Mouse (Mus musculus): Measurements from ENCODE around the gene Prepl. TPM values are rescaled to one million over a fixed set of nuclear protein-coding genes. Genes with fewer than 3 reads are reported as not detected.

The Prepl gene
- polyA plus RNA-seq, 1 experiment from 2014 or later, result 23.5 TPM

DNA sequence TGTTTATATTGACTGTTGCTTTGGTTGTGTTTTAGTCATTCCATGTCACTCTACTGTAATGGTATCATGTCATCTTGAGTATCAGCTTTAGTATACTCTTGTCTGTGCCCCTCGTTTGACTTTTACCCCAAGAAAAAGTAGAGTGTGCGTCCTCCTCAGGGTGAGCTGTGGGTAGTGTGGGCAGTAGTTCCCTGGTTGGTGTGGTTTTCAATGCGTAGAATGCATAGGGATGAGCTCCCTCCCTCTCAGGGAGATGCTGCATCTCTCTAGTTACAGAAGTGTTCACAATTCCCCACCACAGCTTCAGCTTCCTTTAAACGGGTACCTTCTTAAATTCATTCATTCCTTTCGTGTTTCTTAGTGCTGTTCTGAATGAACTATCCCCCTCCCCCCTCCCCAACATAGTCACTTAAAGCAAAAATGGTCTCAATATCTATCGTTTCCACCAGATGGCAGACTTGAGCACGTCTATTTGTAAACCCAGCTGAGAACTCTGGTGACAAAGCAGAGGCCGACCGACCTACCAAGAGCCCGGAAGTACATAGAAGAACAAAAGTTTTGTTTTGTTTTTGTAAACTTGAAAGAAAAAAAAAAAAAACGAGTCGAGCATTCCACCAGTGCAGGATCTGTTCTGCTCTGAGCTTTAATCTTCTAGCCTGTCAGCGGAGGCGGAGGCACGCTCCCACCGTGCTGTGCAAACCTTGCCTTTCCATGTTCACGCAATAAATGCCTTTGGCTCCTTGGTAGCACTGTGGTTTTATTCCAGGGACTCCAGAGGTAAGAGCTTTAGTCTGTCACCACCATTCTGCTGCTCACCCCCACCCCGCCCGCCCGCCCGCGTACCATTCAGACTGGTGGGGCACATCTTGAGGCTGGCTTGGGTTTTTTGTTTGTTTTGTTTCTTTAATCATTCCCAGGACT lies 66.5 kb downstream of the Prepl start:
- WGBS, result 60% methylated on average over 22 of the region's 22 CpGs
- Histone ChIP-seq H3K4me2 (no peak overlapping the region), H3K9me3 (replicated peaks) (no peaks in the 10 kb centered on the region), H3K36me3 (no peaks in the 10 kb centered on the region), H3K4me1 (replicated peaks) (0 out of 2 replicates have a peak, but pooled peaks cover 2% of the 10 kb centered on the region), H3K27me3 (no peaks in the 10 kb centered on the region), H3K4me3 (no peak overlapping the region), H3K27ac (no peak overlapping the region), H3K9ac (no peak overlapping the region)
- no peak for ATAC-seq (replicated peaks; ENCODE audit: insufficient number of reproducible peaks, insufficient read depth, low FRiP score, low read depth)

GRCm38 (mm10) chr17:85020343-85020742 lies 69.7 kb downstream of the Prepl start:
- no peaks in the 10 kb centered on the region for H3K36me3 ChIP-seq
- no peak overlapping the region for H3K4me2 ChIP-seq
- H3K9ac ChIP-seq, result no peak overlapping the region
- H3K27me3 ChIP-seq, result no peaks in the 10 kb centered on the region
- WGBS, result 84% methylated on average over 3 of the region's 3 CpGs
- no peak overlapping the region for H3K27ac ChIP-seq
- H3K4me3 ChIP-seq, result no peak overlapping the region
- no peak for ATAC-seq (replicated peaks; ENCODE audit: insufficient number of reproducible peaks, insufficient read depth, low FRiP score, low read depth)
- no peaks in the 10 kb centered on the region for H3K9me3 ChIP-seq (replicated peaks)
- H3K4me1 ChIP-seq (replicated peaks), result 0 out of 2 replicates have a peak, but pooled peaks cover 2% of the 10 kb centered on the region

DNA sequence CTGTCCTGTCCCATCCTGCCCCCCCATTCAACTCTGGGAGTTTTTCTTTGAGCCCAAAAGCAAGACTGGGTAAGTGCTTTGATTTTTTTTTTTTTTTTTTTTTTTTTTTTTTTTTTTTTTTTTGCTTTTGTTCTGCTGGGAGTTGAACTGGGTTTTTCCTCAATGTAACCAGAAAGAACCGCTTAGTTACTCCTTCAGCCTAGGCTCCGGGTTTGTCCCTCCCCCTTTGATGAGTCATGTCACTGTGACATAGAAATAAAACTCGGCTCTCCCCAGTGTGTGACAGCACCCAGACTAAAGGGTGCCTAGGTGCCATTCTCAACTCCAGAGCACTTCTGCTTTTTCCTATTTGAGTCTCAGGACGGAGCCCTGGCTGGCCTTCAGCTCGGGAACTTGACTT lies 71.2 kb downstream of the Prepl start:
- WGBS, result 67% methylated on average over 5 of the region's 5 CpGs
- Histone ChIP-seq H3K27me3 (no peaks in the 10 kb centered on the region), H3K9ac (no peak overlapping the region), H3K4me2 (no peak overlapping the region), H3K27ac (no peak overlapping the region), H3K4me3 (no peak overlapping the region), H3K4me1 (replicated peaks) (0 out of 2 replicates have a peak, but pooled peaks cover 2% of the 10 kb centered on the region), H3K9me3 (replicated peaks) (no peaks in the 10 kb centered on the region), H3K36me3 (no peaks in the 10 kb centered on the region)
- no peak for ATAC-seq (replicated peaks; ENCODE audit: insufficient number of reproducible peaks, insufficient read depth, low FRiP score, low read depth)

DNA sequence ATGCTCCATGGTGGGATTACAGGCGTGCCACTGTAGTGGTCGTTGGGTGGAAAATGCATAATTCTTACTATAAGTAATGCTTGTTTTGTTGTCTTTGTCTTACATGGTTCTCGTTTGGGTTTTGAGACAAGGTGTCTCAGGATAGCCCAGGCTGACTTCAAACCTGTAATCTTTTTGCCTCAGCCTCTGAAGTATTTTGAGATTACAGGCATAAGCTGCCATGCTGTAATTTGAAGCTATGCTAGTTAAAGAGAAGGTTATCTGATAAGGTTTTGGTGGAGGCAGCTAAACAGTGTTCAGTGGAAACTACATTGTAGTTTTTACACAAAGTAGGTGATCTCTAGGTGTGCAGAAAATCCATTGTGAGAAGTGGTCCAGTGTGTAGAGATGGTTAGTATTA lies 71.7 kb downstream of the Prepl start:
- no peak for ATAC-seq (replicated peaks; ENCODE audit: insufficient number of reproducible peaks, insufficient read depth, low FRiP score, low read depth)
- H3K27me3 ChIP-seq, result no peaks in the 10 kb centered on the region
- H3K36me3 ChIP-seq, result no peaks in the 10 kb centered on the region
- H3K4me3 ChIP-seq, result no peak overlapping the region
- H3K9ac ChIP-seq, result no peak overlapping the region
- H3K4me1 ChIP-seq (replicated peaks), result 0 out of 2 replicates have a peak, but pooled peaks cover 2% of the 10 kb centered on the region
- no peaks in the 10 kb centered on the region for H3K9me3 ChIP-seq (replicated peaks)
- H3K27ac ChIP-seq, result no peak overlapping the region
- no peak overlapping the region for H3K4me2 ChIP-seq
- WGBS, result 76% methylated on average over 3 of the region's 3 CpGs

DNA sequence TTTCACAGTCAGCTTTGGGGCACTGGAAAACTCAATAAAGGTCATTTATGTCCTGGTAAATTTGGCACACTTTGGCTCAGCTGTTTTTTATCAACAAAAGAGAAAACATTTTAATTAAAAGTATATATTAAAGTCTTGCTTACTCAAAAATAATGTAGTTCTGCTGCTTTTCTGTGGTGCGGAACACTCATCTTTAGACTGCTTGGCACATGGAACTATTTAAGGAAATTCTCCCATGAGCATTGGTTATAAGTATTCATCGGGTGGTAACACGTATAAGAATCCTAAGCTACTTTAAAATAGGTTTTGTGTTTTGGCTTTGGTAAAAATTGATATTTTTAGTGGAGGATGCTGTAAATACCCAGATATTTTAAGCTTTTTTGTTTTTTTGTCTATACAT lies 75.4 kb downstream of the Prepl start:
- Histone ChIP-seq H3K27me3 (no peaks in the 10 kb centered on the region), H3K27ac (no peak overlapping the region), H3K9me3 (replicated peaks) (no peaks in the 10 kb centered on the region), H3K4me1 (replicated peaks) (no peaks in the 10 kb centered on the region), H3K4me3 (no peak overlapping the region), H3K36me3 (peaks cover 17% of the 10 kb centered on the region), H3K4me2 (no peak overlapping the region), H3K9ac (no peak overlapping the region)
- no peak for ATAC-seq (replicated peaks; ENCODE audit: insufficient number of reproducible peaks, insufficient read depth, low FRiP score, low read depth)
- WGBS, result 93% methylated on average over 3 of the region's 3 CpGs

DNA sequence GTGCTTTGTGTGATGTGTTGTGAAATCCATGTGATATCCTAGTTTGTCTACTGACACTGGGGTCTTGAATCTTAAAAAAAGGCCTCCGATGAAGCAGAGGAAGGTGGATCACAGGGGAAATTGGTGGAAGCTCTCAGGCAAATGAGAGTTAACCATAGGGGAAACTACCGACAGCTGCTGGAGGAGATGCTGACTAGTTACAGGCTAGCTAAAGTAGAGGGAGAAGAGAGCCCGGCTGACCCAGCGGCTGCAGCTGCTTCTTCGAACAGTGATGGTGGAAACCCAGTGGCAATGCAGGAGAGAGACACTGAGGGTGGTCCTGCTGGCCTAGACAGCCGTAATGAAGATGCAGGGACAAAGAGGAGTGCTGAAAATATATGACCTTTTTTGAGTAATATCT lies 76.6 kb downstream of the Prepl start:
- H3K9ac ChIP-seq, result no peak overlapping the region
- ATAC-seq (replicated peaks; ENCODE audit: insufficient number of reproducible peaks, insufficient read depth, low FRiP score, low read depth), result no peak

More for the DNA sequence above, 76.6 kb downstream of the Prepl start:
- peaks cover 17% of the 10 kb centered on the region for H3K36me3 ChIP-seq
- H3K27me3 ChIP-seq, result no peaks in the 10 kb centered on the region
- no peaks in the 10 kb centered on the region for H3K9me3 ChIP-seq (replicated peaks)
- H3K4me3 ChIP-seq, result no peak overlapping the region
- no peaks in the 10 kb centered on the region for H3K4me1 ChIP-seq (replicated peaks)
- H3K4me2 ChIP-seq, result no peak overlapping the region
- no peak overlapping the region for H3K27ac ChIP-seq
- 83% methylated on average over 6 of the region's 6 CpGs for WGBS

Other genes with a start within 250 kb of the Prepl start
- gene Ppm1b, start 133.5 kb downstream of the Prepl start, polyA plus RNA-seq (2015; fragmentation: Nextera tagmentation; extraction: Ambion mirVana), result 63.8 and 71.5 TPM in 2 replicates
- 0.06 TPM in 1 of 2 replicates, not detected in the other for gene Slc3a1, start 61.9 kb downstream of the Prepl start, polyA plus RNA-seq (2015; fragmentation: Nextera tagmentation; extraction: Ambion mirVana)
- gene Camkmt, start 311 bp upstream of the Prepl start, polyA plus RNA-seq (2015; fragmentation: Nextera tagmentation; extraction: Ambion mirVana), result 5.0 and 7.0 TPM in 2 replicates

Measured in heart, embryonic 15.5 days (tissue).